Mouse (Mus musculus) testis, postnatal 14 days (tissue): ENCODE data around the gene Slc25a45.
A peak's percentile ranks its signal among the peaks of the same experiment; 100 is the strongest.

ENCODE experiments used
- DNase-seq: peaks from one replicate; pipeline ENCODE4 v3.0.0; 2021; ENCODE audit warnings: low spot score

Slc25a45 gene

DNA sequence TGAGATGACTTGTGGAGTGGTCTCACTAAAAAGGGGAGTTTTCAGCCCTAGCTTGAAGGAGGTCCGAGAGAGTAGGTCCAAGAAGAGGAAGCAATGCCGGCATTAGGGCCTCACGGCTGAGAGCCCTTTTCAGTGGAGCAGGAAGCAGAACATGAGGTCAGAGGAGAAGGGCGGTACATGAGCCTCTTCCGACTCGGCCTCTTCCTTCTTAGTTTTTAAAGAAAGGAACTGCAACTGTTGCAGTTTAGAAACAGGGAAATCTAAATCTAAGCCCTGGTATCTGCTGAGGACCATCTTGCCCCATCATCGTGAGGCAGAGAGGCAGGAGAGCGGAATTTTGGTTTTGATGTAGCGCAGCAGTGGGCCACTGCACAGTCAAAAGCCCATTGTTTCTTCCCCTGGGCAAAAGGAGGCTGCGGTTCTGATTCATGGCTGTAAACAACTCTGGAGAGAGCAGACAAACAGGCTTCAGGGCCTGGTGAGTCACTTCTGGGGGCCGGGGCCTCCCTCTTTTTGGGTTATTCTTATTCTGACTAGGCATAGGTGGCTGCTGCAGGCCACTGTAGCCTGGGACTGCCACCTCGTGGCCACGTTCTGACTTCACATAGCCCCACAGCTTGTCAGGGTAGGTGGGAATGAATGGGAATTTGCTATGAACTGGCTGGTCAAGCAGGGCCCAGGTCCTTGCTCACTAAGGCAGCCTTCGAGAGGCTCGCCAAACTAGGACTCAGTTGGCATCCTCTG is at the start of gene Slc25a45:
Gene Slc25a45 (plus strand): TSS at position 191 of the 744 bp plus-strand sequence.
- peak; percentile 60 for DNase-seq

DNA sequence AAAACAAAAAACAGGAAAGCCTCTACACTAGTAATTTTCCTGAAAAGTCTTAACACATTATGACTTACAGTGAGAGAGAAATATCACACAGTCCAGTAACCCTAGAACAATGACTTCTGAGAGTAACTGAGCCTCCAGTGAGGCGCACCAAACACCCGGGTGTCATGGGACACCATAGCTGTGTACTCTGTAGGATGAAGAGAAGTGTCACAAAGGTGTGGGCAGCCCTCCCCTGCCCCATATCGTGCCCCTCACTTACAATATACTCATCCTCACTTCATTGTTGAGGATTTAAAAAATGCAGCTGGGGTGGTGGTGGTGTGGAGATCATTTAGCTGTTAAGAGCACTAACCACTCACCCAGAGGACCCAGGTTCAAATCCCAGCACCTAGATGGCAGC is 49.5 kb upstream of the Slc25a45 start:
- DNase-seq = no peak

DNA sequence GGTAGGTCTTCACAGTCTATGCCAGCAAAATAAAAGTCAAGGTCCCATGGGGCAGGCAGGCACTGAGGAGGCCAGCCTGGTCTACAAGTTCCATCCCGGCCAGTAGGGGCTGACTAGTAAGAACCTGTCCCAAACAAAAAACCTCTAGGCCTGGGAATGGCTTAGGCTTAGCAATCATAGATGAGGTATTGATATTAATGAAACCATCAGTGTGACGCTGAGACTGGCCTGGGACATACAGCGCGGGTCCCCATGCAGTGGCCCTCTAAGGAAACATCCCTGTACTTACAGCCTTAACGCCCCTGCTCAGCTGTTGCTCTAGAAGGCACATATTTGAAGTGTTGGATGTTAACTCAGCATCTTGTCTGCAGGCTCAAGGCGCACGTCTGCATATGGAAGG is 48.7 kb upstream of the Slc25a45 start:
- DNase-seq = no peak

DNA sequence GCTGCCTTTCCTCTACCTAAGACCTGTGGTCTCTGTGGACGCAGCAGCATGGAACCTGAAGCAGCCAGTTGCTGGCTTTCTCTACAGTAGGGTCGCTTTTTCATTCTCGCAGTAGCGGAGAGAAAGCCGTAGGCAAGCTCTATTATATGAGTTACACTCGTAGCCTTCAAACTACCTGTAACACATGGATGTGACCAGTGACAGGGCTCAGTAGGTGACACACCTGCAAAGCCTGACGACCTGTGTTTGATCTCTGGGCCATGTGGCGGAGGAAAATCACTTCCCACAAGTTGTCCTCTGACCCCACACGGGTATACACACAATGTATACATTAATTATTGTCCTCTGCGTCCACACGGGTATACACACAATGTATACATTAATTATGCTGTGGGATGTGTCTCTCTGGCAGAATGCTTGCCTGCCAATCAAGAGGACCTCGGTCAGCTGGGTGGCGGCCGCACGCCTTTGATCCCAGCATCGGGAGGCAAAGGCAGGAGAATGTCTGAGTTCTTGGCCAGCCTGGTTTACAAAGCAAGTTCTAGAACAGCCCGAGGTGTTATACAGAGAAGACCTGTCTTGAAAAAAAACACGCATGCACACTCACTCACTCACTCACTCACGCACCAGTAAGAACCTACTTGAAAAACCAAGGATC is 47.5 kb upstream of the Slc25a45 start:
- DNase-seq = no peak

DNA sequence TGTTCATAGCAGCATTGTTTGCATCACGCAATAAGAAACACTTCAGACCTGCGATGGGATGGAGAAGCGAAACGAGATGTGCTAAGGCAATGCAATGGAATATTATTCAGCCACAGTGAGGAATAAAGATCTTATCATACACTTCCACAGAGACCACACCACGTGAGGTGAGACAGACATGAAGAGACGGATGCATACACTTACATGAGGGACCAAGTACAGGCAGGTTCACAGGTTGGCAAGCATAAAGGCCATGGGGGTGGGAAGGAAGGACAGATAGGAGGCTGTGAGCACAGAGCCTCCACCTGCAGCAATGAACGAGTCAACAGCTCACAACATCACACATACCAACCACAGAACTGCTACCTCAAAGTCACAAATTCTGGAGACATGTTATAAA is 46.8 kb upstream of the Slc25a45 start:
- DNase-seq = no peak

DNA sequence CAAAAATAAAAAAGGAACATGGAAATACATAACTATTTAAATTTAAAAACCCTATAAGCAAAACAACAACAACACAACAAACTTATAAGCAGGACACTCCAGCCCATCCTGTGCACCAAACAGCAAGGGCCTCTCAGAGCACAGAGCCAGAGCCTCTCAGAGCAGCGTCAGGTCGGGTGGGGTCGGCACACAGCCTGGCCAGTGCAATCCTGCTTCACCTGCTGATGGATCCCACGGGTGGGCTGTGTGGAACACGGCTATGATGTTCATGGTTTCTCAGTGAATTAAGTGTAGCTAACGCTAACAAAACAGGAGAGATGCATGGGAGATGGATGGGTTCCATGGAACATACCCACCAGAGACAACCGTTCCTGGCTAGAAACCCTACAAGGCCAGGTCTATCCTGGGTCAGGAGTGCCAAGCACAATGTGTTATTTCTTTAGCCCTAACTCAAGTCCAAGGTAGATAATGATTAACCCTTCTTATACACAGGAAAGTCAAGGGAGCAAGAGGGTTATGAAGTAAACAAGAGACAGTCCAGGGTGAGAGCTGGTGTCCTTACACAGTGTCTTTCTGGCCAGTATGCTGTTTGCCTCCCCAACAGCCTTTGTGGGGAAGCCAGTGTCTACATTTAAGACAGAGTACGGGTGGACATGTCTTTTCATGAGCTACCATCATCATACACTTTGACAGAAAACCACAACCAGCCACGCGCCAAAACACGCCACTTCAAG is 46.2 kb upstream of the Slc25a45 start:
- no peak for DNase-seq

DNA sequence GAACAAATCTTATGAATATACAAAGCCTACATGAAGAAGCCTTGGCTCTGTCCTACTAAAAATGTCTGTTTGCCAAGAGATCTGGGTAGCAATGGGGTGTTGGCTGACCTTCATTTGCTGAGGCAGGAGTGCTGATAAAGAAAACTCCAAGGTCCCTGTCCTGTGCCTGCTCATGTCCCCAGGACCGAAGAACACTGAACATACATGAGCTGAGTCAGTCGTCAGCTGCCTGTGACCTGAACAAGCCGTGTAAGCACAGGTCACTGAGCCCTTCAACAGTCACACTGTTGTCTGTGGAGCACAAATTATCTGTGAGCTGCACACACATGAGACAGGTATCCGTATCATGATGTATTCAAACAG is 45.7 kb upstream of the Slc25a45 start:
- no peak for DNase-seq

DNA sequence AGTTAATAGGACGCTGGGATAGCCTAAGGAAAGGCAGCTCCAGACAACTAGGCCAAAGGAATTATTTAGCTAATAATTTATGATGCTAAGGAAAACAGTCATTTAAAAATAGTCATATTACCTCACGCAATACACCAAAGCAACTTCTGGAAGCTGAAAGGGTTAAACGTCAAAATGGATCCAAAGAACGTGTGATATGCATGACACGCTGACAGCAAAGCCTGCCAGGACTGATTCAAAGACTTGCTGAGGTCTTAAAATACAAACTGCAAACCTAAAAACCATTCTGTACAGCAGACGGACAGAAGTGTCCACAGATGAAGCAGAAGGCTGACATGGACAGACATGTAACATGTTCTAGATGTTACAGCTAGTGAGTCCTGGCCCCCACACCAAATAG is 45.3 kb upstream of the Slc25a45 start:
- DNase-seq = no peak

DNA sequence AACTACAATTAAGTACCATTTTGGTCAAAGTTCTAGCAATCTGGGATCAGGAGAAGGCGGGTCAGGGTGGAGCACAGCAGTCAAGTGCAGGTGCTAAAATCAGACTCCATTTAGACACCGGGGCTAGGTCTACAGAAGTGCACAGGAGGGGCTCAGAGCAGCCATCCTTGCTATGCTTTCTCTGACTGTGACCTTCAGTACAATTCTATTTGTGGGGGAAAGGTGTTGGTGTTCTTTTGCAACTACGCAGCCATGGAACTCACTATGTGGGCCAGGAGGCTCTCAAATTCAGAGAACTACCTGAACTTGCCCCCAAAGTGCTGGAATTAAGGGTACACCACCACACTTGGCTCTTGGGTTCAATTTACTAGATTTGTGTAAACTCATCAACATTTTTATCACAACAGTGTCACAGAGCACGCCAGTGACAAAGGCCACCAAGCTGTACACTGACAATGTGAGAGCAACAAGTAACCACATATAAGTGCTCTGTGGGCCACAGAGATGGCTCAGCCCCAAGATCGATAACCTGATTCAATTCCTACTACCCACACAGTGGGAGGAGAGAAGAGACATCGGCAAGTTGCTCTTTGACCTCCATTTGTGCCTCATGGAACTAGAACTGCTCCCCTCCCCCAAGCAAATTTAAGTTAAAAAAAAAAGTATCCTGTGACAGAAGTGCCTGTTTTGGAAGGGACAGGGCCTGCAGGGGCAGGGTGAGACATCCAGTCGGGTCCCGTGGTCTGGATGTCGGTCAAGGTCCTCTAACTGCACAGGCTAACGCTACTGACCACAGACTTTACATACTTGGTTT is 44.1 kb upstream of the Slc25a45 start:
- DNase-seq = no peak

DNA sequence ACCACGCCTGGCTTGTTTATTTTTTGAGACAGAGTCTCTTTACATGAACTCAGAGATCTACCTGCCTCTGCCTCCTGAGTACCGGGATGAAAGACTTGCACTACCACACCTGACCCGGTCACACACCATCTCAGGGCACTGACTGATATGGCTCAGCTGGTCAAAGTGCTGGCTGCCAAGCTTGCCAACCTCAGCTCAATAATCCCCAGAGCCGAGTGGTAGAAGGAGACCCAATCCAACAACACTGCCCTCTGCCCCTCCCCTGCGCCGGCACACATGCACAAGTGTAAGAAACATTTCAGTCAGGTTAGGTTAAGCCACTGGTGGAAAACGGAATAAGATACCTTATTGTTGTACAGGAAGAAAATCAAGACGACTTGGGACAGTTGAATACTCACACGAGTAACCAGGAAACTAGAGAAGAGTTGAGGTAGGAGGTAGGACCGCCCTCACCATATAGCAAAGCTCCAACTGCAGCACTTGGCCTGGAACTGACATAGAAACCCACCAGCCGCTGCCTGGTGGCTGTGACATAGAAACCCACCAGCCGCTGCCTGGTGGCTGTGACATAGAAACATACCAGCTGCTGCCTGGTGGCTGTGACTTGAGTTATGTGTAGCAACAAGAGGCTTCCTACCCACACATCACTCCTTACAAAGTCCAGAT is 43.2 kb upstream of the Slc25a45 start:
- DNase-seq = no peak

DNA sequence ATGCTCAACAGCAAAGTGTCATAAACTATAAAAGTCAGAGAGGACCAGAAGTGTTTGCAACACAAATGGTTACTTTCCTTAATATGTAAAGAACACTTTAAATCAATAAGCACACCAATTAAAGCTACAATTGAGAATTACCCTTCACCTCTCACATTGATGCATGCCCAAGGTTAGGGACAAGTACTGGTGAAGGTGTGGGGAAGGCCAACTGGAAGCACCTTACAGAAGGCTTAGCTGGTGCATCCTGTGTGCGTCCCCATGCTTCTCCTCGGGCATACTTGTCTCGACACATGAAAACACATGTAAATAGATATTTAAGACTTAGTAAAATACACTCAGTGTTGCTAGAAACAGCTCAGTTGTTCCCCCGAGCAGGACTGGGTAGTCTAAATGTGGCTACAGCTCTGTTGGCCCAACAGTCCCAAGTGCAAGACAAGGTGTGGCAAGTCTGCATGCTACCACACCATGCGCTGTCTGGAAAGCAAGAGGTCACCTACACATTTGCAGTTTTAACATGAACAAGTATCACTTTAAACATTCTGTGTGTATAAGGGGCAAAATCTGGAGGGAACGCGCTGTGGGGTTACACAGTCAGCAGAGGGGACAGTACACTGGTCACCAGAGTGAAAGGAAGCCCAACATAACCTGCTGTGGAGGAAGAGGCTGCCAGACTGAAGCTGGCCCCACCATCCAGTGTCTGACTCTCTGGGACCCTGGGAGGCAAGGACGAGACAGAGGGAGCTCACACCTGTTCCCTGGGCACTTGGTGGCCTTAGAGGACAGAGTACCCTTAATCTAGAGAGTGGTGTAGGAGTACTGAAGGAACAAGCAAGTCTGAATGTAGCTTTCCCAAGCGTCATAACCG is 42.3 kb upstream of the Slc25a45 start:
- DNase-seq = no peak

DNA sequence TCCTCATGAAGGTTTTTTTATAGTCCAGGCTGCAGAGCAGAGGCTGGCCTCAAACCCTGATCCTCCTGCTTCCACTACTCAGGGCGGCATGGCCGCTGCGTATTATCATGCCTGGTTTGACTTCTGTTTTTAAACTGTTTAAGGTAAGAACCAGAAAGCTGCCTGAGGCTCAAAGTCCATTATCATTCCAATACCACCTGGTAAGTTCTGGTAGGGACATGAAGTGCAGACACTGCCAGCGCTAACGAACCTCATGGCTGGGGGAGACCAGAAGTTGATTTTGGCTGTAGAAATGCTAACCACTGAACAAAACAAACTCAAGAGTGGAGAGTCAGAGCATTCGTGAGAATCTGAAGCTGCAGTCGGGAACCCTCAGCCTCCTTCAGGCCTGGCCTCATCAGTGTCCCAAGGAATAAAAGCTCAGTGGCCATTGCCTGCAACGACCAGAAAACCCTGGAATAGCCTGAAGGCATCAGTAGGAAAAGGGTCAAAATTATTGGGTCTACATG is 41.6 kb upstream of the Slc25a45 start:
- no peak for DNase-seq

DNA sequence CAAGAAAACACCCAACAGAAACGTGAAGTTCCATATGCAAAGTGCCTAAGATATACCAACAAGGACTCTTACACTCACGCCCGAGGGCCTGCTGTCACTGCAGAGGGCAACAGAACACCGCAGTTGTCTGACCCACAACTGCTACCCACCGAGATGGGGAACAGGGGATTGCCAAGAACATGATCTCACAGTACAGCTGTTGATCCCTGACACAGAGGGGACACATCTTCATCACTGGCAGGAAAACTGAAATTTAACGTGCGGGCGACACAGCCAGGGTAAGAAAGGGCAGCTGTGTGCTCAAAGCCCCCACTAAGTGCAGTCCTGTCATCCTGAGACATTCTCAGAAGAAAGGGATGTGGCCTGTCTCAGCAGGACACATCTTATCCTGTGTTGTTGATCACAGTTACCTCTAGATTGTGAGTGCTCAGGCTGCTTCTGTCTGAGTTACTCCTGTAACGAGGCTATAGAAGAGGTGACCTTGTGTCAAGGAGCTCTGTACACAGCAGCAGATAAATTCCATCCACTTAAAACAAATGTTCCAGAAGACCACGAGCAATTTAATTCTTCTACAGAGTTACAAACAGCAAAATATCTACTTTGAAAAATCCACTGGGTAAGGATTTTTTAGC is 40.6 kb upstream of the Slc25a45 start:
- no peak for DNase-seq

DNA sequence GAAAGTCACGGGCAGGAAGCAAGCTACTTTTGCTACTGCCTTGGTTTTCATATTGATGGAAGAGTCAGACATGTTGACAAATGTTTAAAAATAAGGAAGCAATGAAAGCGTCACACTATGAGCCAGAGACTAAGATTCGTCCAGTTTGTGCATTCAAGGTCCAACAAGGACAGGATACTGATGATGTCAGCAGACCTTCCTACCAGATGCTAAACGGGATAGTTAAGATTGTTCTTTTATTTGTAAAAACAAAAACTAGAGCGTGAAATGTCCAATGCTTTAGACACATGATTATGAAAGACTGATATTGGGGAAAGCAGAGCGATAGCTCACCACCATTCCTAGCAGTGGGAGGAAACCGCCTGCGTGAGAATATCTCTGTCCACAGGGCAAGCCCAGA is 40.0 kb upstream of the Slc25a45 start:
- no peak for DNase-seq

DNA sequence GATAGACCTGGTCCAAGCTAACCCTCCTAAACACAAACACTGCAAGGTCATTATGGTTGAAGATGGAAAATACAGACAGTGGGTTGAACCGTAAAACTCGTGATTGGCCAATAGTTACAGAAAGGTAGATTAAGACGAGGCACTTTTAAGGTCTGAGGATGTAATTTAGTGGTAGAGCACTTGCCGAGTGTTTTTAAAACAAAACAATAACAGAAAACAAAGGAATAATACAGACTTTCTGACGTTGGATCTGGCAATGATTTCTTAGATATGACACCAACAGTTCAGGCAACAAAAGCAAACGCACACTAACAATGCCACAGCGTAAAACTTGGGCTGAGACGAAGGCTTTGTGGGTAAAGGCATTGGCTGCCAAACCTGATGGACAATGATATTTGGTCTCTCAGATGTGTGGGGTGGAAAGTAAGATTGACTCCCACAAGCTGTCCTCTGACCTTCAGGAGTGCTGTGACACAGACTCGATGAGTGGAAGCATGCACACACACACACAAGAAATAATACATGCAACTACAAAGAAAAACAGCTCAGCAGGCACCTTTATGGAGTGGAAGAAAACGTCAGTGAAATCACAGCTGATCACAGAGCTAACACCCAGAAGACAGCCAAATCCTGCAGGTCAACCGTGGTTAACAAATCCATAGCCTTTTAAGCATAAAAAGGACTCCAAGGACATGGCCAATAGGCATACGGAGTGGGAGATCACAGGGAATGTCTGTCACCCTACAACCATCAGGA is 39.3 kb upstream of the Slc25a45 start:
- DNase-seq = no peak

DNA sequence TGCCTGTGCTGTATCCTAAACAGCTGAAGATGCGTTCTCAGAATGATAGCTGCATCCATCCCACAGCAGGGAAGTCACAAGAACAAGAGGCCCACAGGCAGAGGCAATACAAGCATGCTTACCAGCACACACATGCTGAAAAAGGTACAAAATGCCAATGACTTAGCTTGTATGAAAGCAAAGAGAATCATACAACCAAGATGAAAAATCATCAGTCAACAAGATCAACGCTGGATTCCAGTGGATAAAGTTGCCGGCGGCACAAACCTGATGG is 38.8 kb upstream of the Slc25a45 start:
- DNase-seq = no peak

DNA sequence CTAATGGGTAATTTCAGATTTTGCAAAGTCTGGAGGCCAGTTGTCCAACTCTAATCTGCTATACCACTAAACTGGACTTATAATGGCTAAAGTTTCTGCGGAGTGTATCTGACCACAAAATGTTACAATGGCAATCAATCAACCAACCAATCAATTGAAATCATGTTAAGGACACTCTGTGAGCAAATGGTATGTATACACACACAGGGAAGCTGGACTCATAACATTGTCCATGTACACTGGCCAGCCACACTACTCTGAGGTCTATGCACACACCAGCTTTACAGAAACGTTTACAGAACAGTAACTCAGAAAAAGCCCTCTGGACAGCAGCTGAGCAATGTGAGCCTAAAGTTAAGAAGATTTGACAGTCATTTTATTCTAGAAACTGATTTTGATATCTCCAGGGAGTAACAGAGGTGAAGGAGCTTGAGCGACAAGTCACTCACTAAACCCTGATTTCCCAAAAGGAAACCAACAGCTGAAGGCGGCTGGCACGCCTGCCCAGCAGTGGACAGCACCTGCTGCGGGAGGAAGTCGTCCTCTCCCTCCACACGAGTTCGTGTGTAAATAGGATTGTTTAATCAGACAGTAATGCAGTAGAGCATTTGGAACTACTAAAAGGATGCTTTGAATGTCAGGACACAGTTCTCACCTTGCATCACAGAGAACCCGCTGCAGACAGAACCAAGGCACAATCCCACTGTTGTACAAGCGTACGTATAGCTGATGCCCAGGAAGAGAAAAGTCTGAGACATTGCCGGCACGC is 38.1 kb upstream of the Slc25a45 start:
- no peak for DNase-seq

DNA sequence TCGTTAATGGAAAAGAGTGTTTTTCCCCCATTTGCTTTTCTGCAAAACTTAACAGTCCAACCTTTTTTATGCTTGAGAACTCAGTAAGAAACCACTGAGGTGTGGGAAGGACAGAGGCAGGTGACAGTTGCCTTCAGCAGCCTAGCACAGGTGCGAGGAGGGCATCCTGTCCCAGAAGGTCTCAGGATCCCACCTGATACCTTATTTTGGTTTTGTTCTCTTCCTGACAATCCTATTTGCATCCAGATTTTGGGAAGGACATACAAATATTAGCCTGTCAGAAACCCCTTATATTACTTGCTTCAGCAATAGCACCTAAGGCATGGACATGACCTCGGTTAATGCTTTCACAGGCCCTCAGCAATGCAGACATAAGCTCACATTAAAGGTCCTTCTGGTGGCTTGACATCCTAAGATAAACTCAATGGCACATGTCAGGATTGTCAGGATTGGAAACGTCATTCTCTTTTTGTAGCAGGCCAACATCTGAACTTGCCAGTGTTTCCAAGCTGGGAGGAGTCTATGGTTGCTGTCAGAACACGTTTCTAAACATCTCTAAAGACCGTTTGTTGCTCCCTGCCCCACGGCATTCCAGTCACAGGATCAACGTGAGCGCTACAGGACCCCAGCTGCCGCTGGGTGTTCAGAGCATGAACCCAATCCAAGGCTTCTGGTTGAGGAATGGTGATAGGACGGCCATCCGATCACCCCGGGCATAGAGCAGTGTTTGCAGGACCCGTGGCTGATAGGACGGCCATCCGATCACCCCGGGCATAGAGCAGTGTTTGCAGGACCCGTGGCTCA is 37.3 kb upstream of the Slc25a45 start:
- no peak for DNase-seq
